Mouse (Mus musculus) stomach, postnatal 0 days (tissue): ENCODE results near the gene Hnrnpl.

Source experiments
- CTCF ChIP-seq: IDR thresholded peaks from 2 replicates; pipeline ENCODE4 v1.5.1; 2016; ENCODE audit warnings: antibody characterized with exemption, low read depth, mild to moderate bottlenecking, moderate library complexity
- EP300 ChIP-seq: optimal IDR thresholded peaks from 2 replicates; pipeline ENCODE3; 2016; ENCODE audit warnings: antibody characterized with exemption

GRCm38 (mm10) chr7:28781261-28781663 is 27.1 kb upstream of the Hnrnpl start:
- TF ChIP-seq EP300 (no peak), CTCF (no peak)
